Mouse (Mus musculus) yolk sac, embryonic 10.5 days (tissue): ENCODE data around the gene Mplkip.

Experiments used
- DNase-seq: peaks from one replicate; pipeline ENCODE4 v3.0.0-alpha.2; 2017; ENCODE audit warnings: low spot score

The Mplkip gene

GRCm38 (mm10) chr13:17694911-17695699 is at the start of gene Mplkip, which contains the start of gene Sugct:
TSS of gene Mplkip (plus strand) at chr13:17695192.
TSS of gene Sugct (minus strand) at chr13:17695553.
- DNase-seq = peak; percentile 100

GRCm38 (mm10) chr13:17667380-17667779 is 27.6 kb upstream of the Mplkip start:
- DNase-seq = no peak

GRCm38 (mm10) chr13:17671122-17671521 is 23.9 kb upstream of the Mplkip start:
- no peak for DNase-seq

GRCm38 (mm10) chr13:17689461-17689860 is 5.5 kb upstream of the Mplkip start:
- DNase-seq = no peak

GRCm38 (mm10) chr13:17690686-17691085 is 4.3 kb upstream of the Mplkip start:
- no peak for DNase-seq

- DNase-seq = no peak
Observed at GRCm38 (mm10) chr13:17691436-17691835, 3.6 kb upstream of the Mplkip start.

- no peak for DNase-seq
Observed at GRCm38 (mm10) chr13:17693816-17694215, 1.2 kb upstream of the Mplkip start.

- DNase-seq = no peak
Observed at GRCm38 (mm10) chr13:17694414-17694813, 578 bp upstream of the Mplkip start.

GRCm38 (mm10) chr13:17695898-17696580 is 1.0 kb downstream of the Mplkip start:
- DNase-seq = no peak

GRCm38 (mm10) chr13:17700090-17700715 is 5.2 kb downstream of the Mplkip start:
- no peak for DNase-seq

GRCm38 (mm10) chr13:17701322-17701721 is 6.3 kb downstream of the Mplkip start:
- DNase-seq = no peak

GRCm38 (mm10) chr13:17702311-17702710 is 7.3 kb downstream of the Mplkip start:
- no peak for DNase-seq

- no peak for DNase-seq
Observed at GRCm38 (mm10) chr13:17705188-17705826, 10.3 kb downstream of the Mplkip start.

- no peak for DNase-seq
Observed at GRCm38 (mm10) chr13:17708784-17709311, 13.9 kb downstream of the Mplkip start.

GRCm38 (mm10) chr13:17717357-17717756 is 22.4 kb downstream of the Mplkip start:
- no peak for DNase-seq

GRCm38 (mm10) chr13:17727922-17728321 is 32.9 kb downstream of the Mplkip start:
- DNase-seq = no peak

GRCm38 (mm10) chr13:17728798-17729197 is 33.8 kb downstream of the Mplkip start:
- no peak for DNase-seq
